Mouse (Mus musculus): ENCODE data around the gene Gm9040. TPM values are rescaled to one million over a fixed set of nuclear protein-coding genes. Genes with fewer than 3 reads are reported as not detected.
"Not testable (repeated sequence)": the region's sequence is repeated elsewhere in the genome, so short reads cannot be mapped to it uniquely, and the experiment has no call there.

Gene Gm9040
- total RNA-seq (2015), result not detected in 2 replicates
- not detected in 2 replicates for total RNA-seq (2017)

GRCm38 (mm10) chr10:118326869-118327268 is at the start of gene Gm9040:
TSS of gene Gm9040 (minus strand) at chr10:118326969.
- ATAC-seq (ENCODE audit: poor library complexity, severe bottlenecking), result not testable (repeated sequence)

GRCm38 (mm10) chr10:118370443-118370842 is 43.7 kb upstream of the Gm9040 start:
- peak; percentile 100 for ATAC-seq (ENCODE audit: poor library complexity, severe bottlenecking)

- ATAC-seq (ENCODE audit: poor library complexity, severe bottlenecking), result no peak
Measured at GRCm38 (mm10) chr10:118369518-118369917, 42.7 kb upstream of the Gm9040 start.

- ATAC-seq (ENCODE audit: poor library complexity, severe bottlenecking), result not testable (repeated sequence)
Measured at GRCm38 (mm10) chr10:118354005-118354404, 27.2 kb upstream of the Gm9040 start, which contains the start of gene Gm9049. TSS of gene Gm9049 (minus strand) at chr10:118354105.

- ATAC-seq (ENCODE audit: poor library complexity, severe bottlenecking), result not testable (repeated sequence)
Measured at GRCm38 (mm10) chr10:118348579-118348978, 21.8 kb upstream of the Gm9040 start, which contains the start of gene Gm9048. TSS of gene Gm9048 (minus strand) at chr10:118348679.

- not testable (repeated sequence) for ATAC-seq (ENCODE audit: poor library complexity, severe bottlenecking)
Measured at GRCm38 (mm10) chr10:118343155-118343554, 16.4 kb upstream of the Gm9040 start, which contains the start of gene Gm9046. TSS of gene Gm9046 (minus strand) at chr10:118343255.

- ATAC-seq (ENCODE audit: poor library complexity, severe bottlenecking), result not testable (repeated sequence)
Measured at GRCm38 (mm10) chr10:118337731-118338130, 11.0 kb upstream of the Gm9040 start, which contains the start of gene Gm9045. TSS of gene Gm9045 (minus strand) at chr10:118337831.

- ATAC-seq (ENCODE audit: poor library complexity, severe bottlenecking), result not testable (repeated sequence)
Measured at GRCm38 (mm10) chr10:118332308-118332707, 5.5 kb upstream of the Gm9040 start, which contains the start of gene Gm9044. TSS of gene Gm9044 (minus strand) at chr10:118332408.

GRCm38 (mm10) chr10:118319024-118319423 is 7.7 kb downstream of the Gm9040 start:
- peak; percentile 69 for ATAC-seq (ENCODE audit: poor library complexity, severe bottlenecking)

- ATAC-seq (ENCODE audit: poor library complexity, severe bottlenecking), result peak; percentile 60
Measured at GRCm38 (mm10) chr10:118302133-118302532, 24.6 kb downstream of the Gm9040 start.

GRCm38 (mm10) chr10:118294938-118295337 is 31.8 kb downstream of the Gm9040 start, which contains the start of gene Iltifb:
TSS of gene Iltifb (minus strand) at chr10:118295038.
- ATAC-seq (ENCODE audit: poor library complexity, severe bottlenecking), result no peak

- not testable (repeated sequence) for ATAC-seq (ENCODE audit: poor library complexity, severe bottlenecking)
Measured at GRCm38 (mm10) chr10:118283016-118283415, 43.8 kb downstream of the Gm9040 start.

- ATAC-seq (ENCODE audit: poor library complexity, severe bottlenecking), result not testable (repeated sequence)
Measured at GRCm38 (mm10) chr10:118282565-118282964, 44.2 kb downstream of the Gm9040 start.

- not testable (repeated sequence) for ATAC-seq (ENCODE audit: poor library complexity, severe bottlenecking)
Measured at GRCm38 (mm10) chr10:118278069-118278468, 48.7 kb downstream of the Gm9040 start.

Other genes starting within 250 kb of the Gm9040 start
- 14.9 and 16.4 TPM in 2 replicates for gene Mdm1, start 185.2 kb downstream of the Gm9040 start, total RNA-seq (2015)
- 21.1 and 49.6 TPM in 2 replicates for gene Mdm1, start 185.2 kb downstream of the Gm9040 start, total RNA-seq (2017)
- gene Il22, start 122.0 kb downstream of the Gm9040 start, total RNA-seq (2015), result not detected in 2 replicates
- gene Il22, start 122.0 kb downstream of the Gm9040 start, total RNA-seq (2017), result not detected in 2 replicates
- not detected in 2 replicates for gene Gm32717, start 86.2 kb downstream of the Gm9040 start, total RNA-seq (2015)
- gene Gm32717, start 86.2 kb downstream of the Gm9040 start, total RNA-seq (2017), result 0.08 and 0.11 TPM in 2 replicates
- gene Gm32802, start 68.3 kb downstream of the Gm9040 start, total RNA-seq (2015), result not detected in 2 replicates
- gene Gm32802, start 68.3 kb downstream of the Gm9040 start, total RNA-seq (2017), result 0.08 and 0.11 TPM in 2 replicates
- not detected in 2 replicates for gene Iltifb, start 31.9 kb downstream of the Gm9040 start, total RNA-seq (2015)
- not detected in 2 replicates for gene Iltifb, start 31.9 kb downstream of the Gm9040 start, total RNA-seq (2017)
- gene Gm9044, start 5.4 kb upstream of the Gm9040 start, total RNA-seq (2015), result not detected in 2 replicates
- not detected in 2 replicates for gene Gm9044, start 5.4 kb upstream of the Gm9040 start, total RNA-seq (2017)
- gene Gm9045, start 10.9 kb upstream of the Gm9040 start, total RNA-seq (2015), result 0.20 and 0.23 TPM in 2 replicates
- gene Gm9045, start 10.9 kb upstream of the Gm9040 start, total RNA-seq (2017), result not detected in 2 replicates
- gene Gm9046, start 16.3 kb upstream of the Gm9040 start, total RNA-seq (2015), result not detected in 2 replicates
- not detected in 2 replicates for gene Gm9046, start 16.3 kb upstream of the Gm9040 start, total RNA-seq (2017)
- gene Gm9048, start 21.7 kb upstream of the Gm9040 start, total RNA-seq (2015), result not detected in 2 replicates
- 0.04 and 0.15 TPM in 2 replicates for gene Gm9048, start 21.7 kb upstream of the Gm9040 start, total RNA-seq (2017)
- 0.20 and 0.23 TPM in 2 replicates for gene Gm9049, start 27.1 kb upstream of the Gm9040 start, total RNA-seq (2015)
- not detected in 2 replicates for gene Gm9049, start 27.1 kb upstream of the Gm9040 start, total RNA-seq (2017)
- 0.94 and 1.9 TPM in 2 replicates for gene Ifng, start 114.1 kb upstream of the Gm9040 start, total RNA-seq (2015)
- 1.6 and 2.6 TPM in 2 replicates for gene Ifng, start 114.1 kb upstream of the Gm9040 start, total RNA-seq (2017)